ENCODE assay signal across 15 mouse cellular contexts in the genomic region with DNA sequence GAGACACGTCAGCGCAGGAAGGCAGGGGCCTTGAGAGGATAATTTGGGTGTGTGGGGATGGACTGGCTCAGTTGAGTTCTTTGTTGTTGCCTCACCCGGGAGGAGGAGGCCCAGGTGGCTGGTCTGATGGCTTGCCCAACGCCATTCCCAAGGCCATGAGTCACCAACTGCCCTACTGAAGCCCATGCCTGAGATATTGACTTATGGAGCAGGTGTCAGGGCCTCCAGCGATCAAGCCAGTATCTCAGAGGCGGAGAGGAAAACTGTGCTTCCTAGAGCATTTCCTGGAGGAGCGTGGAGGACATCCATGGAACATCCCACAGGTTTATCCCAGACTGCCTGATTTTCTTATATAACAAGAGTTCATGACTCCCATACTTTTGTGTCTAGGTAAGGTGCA. TPM values are rescaled to one million over a fixed set of nuclear protein-coding genes. Genes with fewer than 3 reads are reported as not detected.
A peak's percentile ranks its signal among the peaks of the same experiment; 100 is the strongest.
DNase-seq lines count a peak whose midpoint lies in the region; TF ChIP-seq lines count a peak whose summit lies in the region.
"Had no signal": no experiment of that assay in that cellular context is flagged by ENCODE, and none has a peak within 500 bp of the region (broad histone marks: within the 10 kb centered on the region; RNA-seq: fewer than 3 reads in every experiment).

No protein-coding gene starts in this region.

- no peaks in the 10 kb centered on the region for H3K27me3 ChIP-seq in ES-Bruce4 (ENCODE audit: control insufficient read depth, insufficient read depth, low read length, poor library complexity, severe bottlenecking)
- no peaks in the 10 kb centered on the region for H3K27me3 ChIP-seq in myocyte (ENCODE audit: control insufficient read depth, insufficient read depth, insufficient read length)

- no peak overlapping the region for H3K9ac ChIP-seq in ES-Bruce4 (ENCODE audit: low read depth, poor library complexity, severe bottlenecking)
- H3K9ac ChIP-seq: embryonic facial prominence, embryonic 12.5 days; forebrain, embryonic 12.5 days; hindbrain, embryonic 14.5 days; limb, embryonic 13.5 days; lung, embryonic 15.5 days had no signal

- no peaks in the 10 kb centered on the region for H3K9me3 ChIP-seq in ES-Bruce4 (replicated peaks; ENCODE audit: control insufficient read depth, insufficient read depth, low read length, poor library complexity, severe bottlenecking)
- H3K9me3 ChIP-seq: embryonic facial prominence, embryonic 12.5 days; forebrain, embryonic 12.5 days; limb, embryonic 13.5 days; lung, embryonic 15.5 days had no signal

- H3K4me2 ChIP-seq in myocyte (ENCODE audit: low read depth): peak overlapping the region; percentile 51
- H3K4me2 ChIP-seq: forebrain, embryonic 12.5 days; hindbrain, embryonic 14.5 days; limb, embryonic 13.5 days had no signal

- H3K36me3 ChIP-seq in ES-Bruce4 (ENCODE audit: control insufficient read depth, insufficient read depth, low read length, poor library complexity, severe bottlenecking) (no peaks in the 10 kb centered on the region), myocyte (ENCODE audit: control insufficient read depth, insufficient read depth) (no peaks in the 10 kb centered on the region)
- H3K36me3 ChIP-seq: embryonic facial prominence, embryonic 12.5 days; forebrain, embryonic 12.5 days; lung, embryonic 15.5 days had no signal

- no peaks in the 10 kb centered on the region for H3K79me2 ChIP-seq in myocyte (ENCODE audit: control insufficient read depth, insufficient read depth)

- H3K4me3 ChIP-seq in ES-Bruce4 (ENCODE audit: low read depth, low read length) (no peak overlapping the region), myocyte (no peak overlapping the region)
- H3K4me3 ChIP-seq: embryonic facial prominence, embryonic 12.5 days; forebrain, embryonic 12.5 days; limb, embryonic 13.5 days; lung, embryonic 15.5 days had no signal

- H3K4me1 ChIP-seq in ES-Bruce4 (ENCODE audit: control insufficient read depth, insufficient read depth, low read length): peaks cover 6% of the 10 kb centered on the region

- peak overlapping the region; percentile 22; the same call in 1 of the 2 replicates for H3K27ac ChIP-seq in ES-Bruce4 (ENCODE audit: insufficient read depth, low read length)
- H3K27ac ChIP-seq: embryonic facial prominence, embryonic 12.5 days; forebrain, embryonic 12.5 days; hindbrain, embryonic 14.5 days; limb, embryonic 13.5 days; lung, embryonic 15.5 days had no signal

- TF ChIP-seq POLR2A in ES-Bruce4 (IDR thresholded peaks at IDR 0.05; ENCODE audit: insufficient read depth, low read length) (no peak), myocyte (IDR thresholded peaks at IDR 0.05; ENCODE audit: insufficient read length, low read depth) (no peak)

- TF ChIP-seq CTCF in ES-Bruce4 (IDR thresholded peaks at IDR 0.05; ENCODE audit: low read depth, low read length): no peak

- no peak for TF ChIP-seq EP300 in ES-Bruce4 (IDR thresholded peaks at IDR 0.05; ENCODE audit: insufficient read depth, low read depth, low read length)

- peak; percentile 42 for DNase-seq in adrenal gland, adult 8-10 months
- no peak for DNase-seq in adrenal gland, adult 18-20 months (ENCODE audit: low spot score in 2 of 2)
- DNase-seq in kidney, adult 11 months: peak; percentile 27
- no peak for DNase-seq in kidney, adult 18-20 months
- no peak for DNase-seq in right cerebral cortex, postnatal 4 days
- no peak for DNase-seq in frontal cortex, postnatal 10 days (ENCODE audit: low spot score in 2 of 2)

- no peak overlapping the region for H3ac ChIP-seq in myocyte (ENCODE audit: control insufficient read depth, insufficient read length)

TF ChIP-seq in myocyte, 11 proteins besides CTCF, POLR2A, EP300 and RAD21:
- TF ChIP-seq CEBPB (IDR thresholded peaks at IDR 0.05; ENCODE audit: insufficient read depth, poor library complexity, severe bottlenecking): peak; percentile 70; the same call in 1 of the 2 replicates
- peak in 2 of 3 experiments; percentile 16 to 79 for TF ChIP-seq MYOG (IDR thresholded peaks at IDR 0.05; ENCODE audit: control insufficient read depth in 1 of 3, insufficient read depth in 1 of 3, insufficient read length in 2 of 3, low read depth in 2 of 3)
- TF ChIP-seq TCF3 (IDR thresholded peaks at IDR 0.05; ENCODE audit: insufficient read length, low read depth): peak; percentile 9
- no peak for TF ChIP-seq MAX (IDR thresholded peaks at IDR 0.05; ENCODE audit: low read depth)
- no peak for TF ChIP-seq POLR2AphosphoS2 (IDR thresholded peaks at IDR 0.05; ENCODE audit: insufficient read length, low read depth)
- TF ChIP-seq TCF12 (IDR thresholded peaks at IDR 0.05; ENCODE audit: insufficient read depth, poor library complexity, severe bottlenecking): no peak
- no peak for TF ChIP-seq E2F4 (IDR thresholded peaks at IDR 0.05; ENCODE audit: insufficient read depth)
- TF ChIP-seq MYOD1 (IDR thresholded peaks at IDR 0.05; ENCODE audit: control insufficient read depth in 1 of 3, insufficient read length in 2 of 3, low read depth in 2 of 3): peak; percentile 13 to 86 (median 67)
- TF ChIP-seq USF1 (IDR thresholded peaks at IDR 0.05; ENCODE audit: low read depth): no peak

RNA-seq across cellular contexts. Expression of gene Abcb8, which starts 0.7 kb away (rescaled TPM):
- 10 to 100 TPM; 73.5 to 97.6 (median 86.0) TPM for total RNA-seq in adrenal gland, adult 8-10 months (2022)
- total RNA-seq in adrenal gland, adult 18-20 months (2021): 10 to 100 TPM; 76.4 to 88.2 TPM
- polyA plus RNA-seq in ES-Bruce4 (2011; ENCODE audit: insufficient read depth, insufficient read length, low read depth, missing spikeins) (28.8 and 29.6 TPM in 2 replicates), myocyte (2012; fragmentation: generic; extraction: Trizol) (37.7 TPM)

RNA-seq across cellular contexts. Expression of gene Atg9b, which starts 0.8 kb away (rescaled TPM):
- total RNA-seq in adrenal gland, adult 8-10 months (2022): 1 to 10 TPM in 1 of 4 experiments, under 1 TPM in 3; 0.55 to 1.3 (median 0.64) TPM
- total RNA-seq in adrenal gland, adult 18-20 months (2021): 1 to 10 TPM; 1.3 to 2.6 TPM
- polyA plus RNA-seq in ES-Bruce4 (2011; ENCODE audit: insufficient read depth, insufficient read length, low read depth, missing spikeins) (10.3 and 10.6 TPM in 2 replicates), myocyte (2012; fragmentation: generic; extraction: Trizol) (4.0 TPM)
- total RNA-seq: monocyte, adult 5-6 weeks; neutrophil, adult 5-6 weeks had no signal

RNA-seq across cellular contexts. Expression of gene Asic3, which starts 20.5 kb away (rescaled TPM):
- under 1 TPM in 3 of 4 experiments, not detected in 1; 0.30 to 0.59 (median 0.55) TPM for total RNA-seq in adrenal gland, adult 8-10 months (2022)
- under 1 TPM in 1 of 2 experiments, not detected in 1; 0.33 TPM for total RNA-seq in adrenal gland, adult 18-20 months (2021)
- polyA plus RNA-seq in ES-Bruce4 (2011; ENCODE audit: insufficient read depth, insufficient read length, low read depth, missing spikeins) (0.88 TPM in 1 of 2 replicates, not detected in the other), myocyte (2012; fragmentation: generic; extraction: Trizol) (0.24 TPM)
- total RNA-seq: monocyte, adult 5-6 weeks had no signal

RNA-seq across cellular contexts. Expression of gene Nos3, which starts 28.1 kb away (rescaled TPM):
- total RNA-seq in adrenal gland, adult 8-10 months (2022): 10 to 100 TPM in 1 of 4 experiments, 1 to 10 TPM in 3; 6.5 to 11.2 (median 9.1) TPM
- total RNA-seq in adrenal gland, adult 18-20 months (2021): 10 to 100 TPM in 1 of 2 experiments, 1 to 10 TPM in 1; 9.1 to 16.3 TPM
- polyA plus RNA-seq in ES-Bruce4 (2011; ENCODE audit: insufficient read depth, insufficient read length, low read depth, missing spikeins) (1.1 and 1.2 TPM in 2 replicates), myocyte (2012; fragmentation: generic; extraction: Trizol) (0.92 TPM)
- total RNA-seq: monocyte, adult 5-6 weeks; neutrophil, adult 5-6 weeks had no signal

RNA-seq across cellular contexts. Expression of gene Cdk5, which starts 30.6 kb away (rescaled TPM):
- 10 to 100 TPM; 43.2 to 66.8 (median 56.2) TPM for total RNA-seq in adrenal gland, adult 8-10 months (2022)
- total RNA-seq in adrenal gland, adult 18-20 months (2021): 10 to 100 TPM; 42.4 to 47.5 TPM
- polyA plus RNA-seq in ES-Bruce4 (2011; ENCODE audit: insufficient read depth, insufficient read length, low read depth, missing spikeins) (30.9 and 34.0 TPM in 2 replicates), myocyte (2012; fragmentation: generic; extraction: Trizol) (30.0 TPM)

Comparison
In these comparisons a context has a peak if more than half of its experiments do, and no peak if none do; other contexts are left out.
1. DNase-seq: peak in adrenal gland, adult 8-10 months (single experiment) and kidney, adult 11 months (single experiment); none in adrenal gland, adult 18-20 months (0 of 2), kidney, adult 18-20 months (single experiment), right cerebral cortex, postnatal 4 days (single experiment) and frontal cortex, postnatal 10 days (0 of 2).